Mouse (Mus musculus) limb, embryonic 14.5 days (tissue): Measurements from ENCODE around the gene Bbc3. TPM values are rescaled to one million over a fixed set of nuclear protein-coding genes. Genes with fewer than 3 reads are reported as not detected.

Experiments
- ATAC-seq: fragments of 200-750 bp; cut with Nextera tagmentation; 2 replicates; pipeline ENCODE4 v1.8.0; 2017; ENCODE audit warnings: low read depth, moderate number of reproducible peaks, moderate TSS enrichment; ENCODE audit not compliant: low FRiP score
- DNase-seq: peaks from one replicate; pipeline ENCODE4 v3.0.0-alpha.2; 2015; ENCODE audit warnings: low spot score
- H3K27ac ChIP-seq: fragments of 300-500 bp; sonication (generic); replicated peaks from 2 replicates; pipeline ENCODE4 v1.5.1; 2014; ENCODE audit warnings: low read depth, mild to moderate bottlenecking, low read length, moderate library complexity, mixed read lengths
- H3K27me3 ChIP-seq: fragments of 300-500 bp; sonication (generic); 2 replicates; pipeline ENCODE4 v1.6.1; 2014; ENCODE audit warnings: low read length, mixed read lengths; ENCODE audit not compliant: control insufficient read depth, insufficient read depth
- H3K36me3 ChIP-seq: fragments of 300-500 bp; sonication (generic); 2 replicates; pipeline ENCODE4 v1.6.1; 2014; ENCODE audit warnings: mild to moderate bottlenecking, low read length, moderate library complexity, mixed read lengths; ENCODE audit not compliant: control insufficient read depth, insufficient read depth
- H3K4me1 ChIP-seq: fragments of 300-500 bp; sonication (generic); 2 replicates; pipeline ENCODE4 v1.6.1; 2014; ENCODE audit warnings: antibody characterized with exemption, low read length, mixed read lengths; ENCODE audit not compliant: control insufficient read depth, insufficient read depth
- H3K4me2 ChIP-seq: fragments of 300-500 bp; sonication (generic); replicated peaks from 2 replicates; pipeline ENCODE4 v1.6.1; 2014; ENCODE audit warnings: low read depth, mild to moderate bottlenecking, low read length, moderate library complexity; ENCODE audit not compliant: severe bottlenecking
- H3K4me3 ChIP-seq: fragments of 300-500 bp; sonication (generic); replicated peaks from 2 replicates; pipeline ENCODE4 v1.5.1; 2014; ENCODE audit warnings: low read length
- H3K9ac ChIP-seq: fragments of 300-500 bp; sonication (generic); 2 replicates; pipeline ENCODE4 v1.6.1; 2014; ENCODE audit warnings: mild to moderate bottlenecking, low read depth, low read length, moderate library complexity; ENCODE audit not compliant: severe bottlenecking
- H3K9me3 ChIP-seq: fragments of 300-500 bp; sonication (generic); 2 replicates; pipeline ENCODE4 v1.6.1; 2016; ENCODE audit warnings: low read length; ENCODE audit not compliant: control insufficient read depth
- POLR2A ChIP-seq: fragments of 200-500 bp; IDR thresholded peaks from 2 replicates; pipeline ENCODE4 v1.8.0; 2012; ENCODE audit warnings: inconsistent platforms, mild to moderate bottlenecking, moderate library complexity, borderline replicate concordance; ENCODE audit not compliant: insufficient read depth, insufficient read length; ENCODE audit errors: extremely low read depth
- WGBS: fragments of 180-500 bp; shearing (Covaris S2); extraction: QIAGEN DNeasy Blood & Tissue Kit; methylation state at CpG from one replicate; pipeline ENCODE4 v1.1.7; 2014; 5-methylcytosine and 5-hydroxymethylcytosine counted together
- polyA plus RNA-seq, 2 experiments: library from polyadenylated mRNA; depleted of rRNA in 1 of 2; stranded (reverse) in 1 of 2; unstranded in 1 of 2; fragments of >200 nt; fragmentation: Nextera tagmentation in 1 of 2; extraction: Ambion mirVana in 1 of 2; gene quantifications; 2 replicates each; pipeline versions ENCODE4 v1.2.1 to v1.2.3; 2012 to 2014

Bbc3 gene
- polyA plus RNA-seq, 2 experiments = 3.7 to 7.4 TPM

- no peaks in the 10 kb centered on the region for H3K36me3 ChIP-seq
- no peaks in the 10 kb centered on the region for H3K27me3 ChIP-seq
- H3K27ac ChIP-seq = no peak overlapping the region
- peak overlapping the region; percentile 45; the same call in 1 of the 2 replicates for H3K4me3 ChIP-seq
- H3K4me2 ChIP-seq = peak overlapping the region; percentile 93
- no peaks in the 10 kb centered on the region for H3K9me3 ChIP-seq
- ATAC-seq (no peak; the same call in 1 of the 2 replicates), DNase-seq (peak; percentile 58)
- H3K9ac ChIP-seq = 0 out of 2 replicates have a peak overlapping the region, but pooled peaks have one; percentile 48
- TF ChIP-seq POLR2A = no peak
- 35% methylated on average over 4 of the region's 4 CpGs for WGBS
- peaks cover 19% of the 10 kb centered on the region for H3K4me1 ChIP-seq
These were observed 13.8 kb upstream of the Bbc3 start for GRCm38 (mm10) chr7:16294346-16294745.

GRCm38 (mm10) chr7:16294837-16295236 lies 13.4 kb upstream of the Bbc3 start:
- Histone ChIP-seq H3K9me3 (no peaks in the 10 kb centered on the region), H3K4me2 (peak overlapping the region; percentile 93), H3K27ac (peak overlapping the region; percentile 89), H3K4me3 (peak overlapping the region; percentile 45), H3K27me3 (no peaks in the 10 kb centered on the region), H3K9ac (peak overlapping the region; percentile 48), H3K36me3 (no peaks in the 10 kb centered on the region), H3K4me1 (peaks cover 19% of the 10 kb centered on the region)
- ATAC-seq (peak; percentile 71), DNase-seq (peak; percentile 91)
- WGBS = under 1% methylated on average over 23 of the region's 23 CpGs
- no peak for TF ChIP-seq POLR2A

- no peaks in the 10 kb centered on the region for H3K9me3 ChIP-seq
- no peaks in the 10 kb centered on the region for H3K36me3 ChIP-seq
- WGBS = 2% methylated on average over 37 of the region's 41 CpGs
- DNase-seq (peak; percentile 84), ATAC-seq (peak; percentile 60)
- peak overlapping the region; percentile 89 for H3K27ac ChIP-seq
- H3K4me3 ChIP-seq = peak overlapping the region; percentile 45
- no peak for TF ChIP-seq POLR2A
- peak overlapping the region; percentile 48 for H3K9ac ChIP-seq
- H3K27me3 ChIP-seq = no peaks in the 10 kb centered on the region
- H3K4me2 ChIP-seq = peak overlapping the region; percentile 93
- H3K4me1 ChIP-seq = peaks cover 21% of the 10 kb centered on the region
These were observed 12.8 kb upstream of the Bbc3 start for GRCm38 (mm10) chr7:16295321-16295900.

- no peaks in the 10 kb centered on the region for H3K36me3 ChIP-seq
- H3K4me1 ChIP-seq = peaks cover 21% of the 10 kb centered on the region
- H3K27me3 ChIP-seq = no peaks in the 10 kb centered on the region
- 0 out of 2 replicates have a peak overlapping the region, but pooled peaks have one; percentile 48 for H3K27ac ChIP-seq
- no peaks in the 10 kb centered on the region for H3K9me3 ChIP-seq
- H3K4me2 ChIP-seq = peak overlapping the region; percentile 93; the same call in 1 of the 2 replicates
- no peak overlapping the region for H3K9ac ChIP-seq
- ATAC-seq (no peak), DNase-seq (no peak)
- H3K4me3 ChIP-seq = peak overlapping the region; percentile 26; the same call in 1 of the 2 replicates
- WGBS = 32% methylated on average over 2 of the region's 2 CpGs
- no peak for TF ChIP-seq POLR2A
These were observed 12.0 kb upstream of the Bbc3 start for GRCm38 (mm10) chr7:16296146-16296545.

- no peaks in the 10 kb centered on the region for H3K9me3 ChIP-seq
- peak overlapping the region; percentile 52 for H3K4me2 ChIP-seq
- WGBS = under 1% methylated on average over 22 of the region's 22 CpGs
- peak overlapping the region; percentile 31; the same call in 1 of the 2 replicates for H3K9ac ChIP-seq
- no peaks in the 10 kb centered on the region for H3K27me3 ChIP-seq
- H3K4me1 ChIP-seq = peaks cover 21% of the 10 kb centered on the region
- no peaks in the 10 kb centered on the region for H3K36me3 ChIP-seq
- H3K27ac ChIP-seq = peak overlapping the region; percentile 48
- DNase-seq (peak; percentile 87), ATAC-seq (peak; percentile 24; the same call in 1 of the 2 replicates)
- no peak for TF ChIP-seq POLR2A
- H3K4me3 ChIP-seq = peak overlapping the region; percentile 26
These were observed 11.3 kb upstream of the Bbc3 start for GRCm38 (mm10) chr7:16296766-16297390.
